Mouse (Mus musculus) monocyte, adult 2 months (primary cell): ENCODE results near the gene Syne3.

Experiments
- DNase-seq, 2 experiments: peaks; one replicate each; pipeline ENCODE4 v3.0.0; 2022; ENCODE audit warnings: low spot score in 2 of 2, low read depth in 1 of 2

Gene Syne3

GRCm38 (mm10) chr12:105000487-105001283 is 8.9 kb downstream of the Syne3 start:
- DNase-seq, result peak in 1 of 2 experiments; percentile 55

DNA sequence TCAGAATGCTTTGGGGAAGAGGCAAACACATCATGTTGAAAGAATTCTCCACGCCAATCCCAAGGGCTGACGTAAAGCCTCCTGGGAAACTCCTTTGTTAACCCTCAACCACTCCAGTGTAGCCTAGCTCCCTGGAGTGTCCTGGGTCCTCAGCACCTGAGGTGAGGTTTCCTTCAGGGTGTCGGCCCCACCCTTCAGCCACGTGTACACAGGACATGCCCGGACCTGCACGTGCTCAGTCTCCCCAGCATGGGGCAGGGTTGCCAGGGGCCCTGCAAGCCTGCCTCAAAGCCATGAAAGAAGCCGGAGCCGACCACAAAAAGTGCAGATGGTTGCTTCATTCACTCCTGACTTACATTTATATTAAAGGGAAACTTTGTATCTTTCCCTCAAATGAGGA is 10.4 kb downstream of the Syne3 start:
- DNase-seq, result no peak

GRCm38 (mm10) chr12:104998541-104998940 is 11.1 kb downstream of the Syne3 start:
- no peak for DNase-seq

DNA sequence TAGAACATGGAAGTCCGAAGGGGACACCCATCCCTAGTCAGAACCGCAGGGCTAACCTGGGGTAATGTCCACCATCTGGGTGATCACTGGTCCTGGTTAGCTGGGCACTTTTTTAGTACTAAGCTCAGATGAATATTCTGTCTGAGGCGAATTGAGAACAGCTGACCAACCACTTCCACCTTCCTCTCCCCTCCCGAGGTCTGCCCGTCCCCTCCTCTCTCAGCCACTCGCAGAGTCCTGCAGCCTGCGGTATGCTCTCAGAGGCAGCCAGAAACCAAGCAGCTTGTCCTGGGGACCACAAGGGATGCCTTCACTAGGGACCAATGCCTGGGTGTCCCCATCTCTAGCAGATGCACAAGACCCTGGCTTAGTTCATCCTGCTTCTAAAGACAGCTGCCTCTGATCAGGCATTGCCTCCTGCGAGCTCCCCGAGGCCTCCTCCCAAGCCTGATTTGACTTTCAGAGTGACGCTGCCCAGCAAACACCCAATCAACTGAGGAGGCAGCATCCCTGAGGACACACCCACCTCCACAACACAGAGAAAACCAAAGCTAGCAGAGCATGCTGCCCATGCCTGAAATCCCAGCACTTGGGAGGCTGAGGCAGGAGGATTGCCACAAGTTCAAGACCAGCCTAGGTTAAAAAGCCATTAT is 11.8 kb downstream of the Syne3 start:
- no peak for DNase-seq

DNA sequence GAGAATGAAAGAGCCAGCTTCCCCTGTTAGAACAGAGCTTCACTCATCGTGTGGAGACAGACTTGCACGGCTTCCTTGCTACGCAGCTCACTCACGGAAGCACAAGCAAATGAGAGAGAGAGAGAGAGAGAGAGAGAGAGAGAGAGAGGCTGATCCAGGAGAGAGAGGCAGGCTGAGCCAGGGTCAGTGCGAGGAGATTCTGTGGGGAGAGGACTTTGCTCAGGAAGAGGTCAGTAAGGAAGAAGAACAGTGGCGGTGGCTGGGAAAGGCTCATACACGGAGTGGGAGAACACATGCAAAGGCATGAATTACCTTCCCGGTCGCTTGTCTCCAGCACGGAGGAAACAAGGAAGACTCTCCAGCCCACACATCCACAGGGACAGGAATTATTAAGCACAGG is 12.4 kb downstream of the Syne3 start:
- no peak for DNase-seq

DNA sequence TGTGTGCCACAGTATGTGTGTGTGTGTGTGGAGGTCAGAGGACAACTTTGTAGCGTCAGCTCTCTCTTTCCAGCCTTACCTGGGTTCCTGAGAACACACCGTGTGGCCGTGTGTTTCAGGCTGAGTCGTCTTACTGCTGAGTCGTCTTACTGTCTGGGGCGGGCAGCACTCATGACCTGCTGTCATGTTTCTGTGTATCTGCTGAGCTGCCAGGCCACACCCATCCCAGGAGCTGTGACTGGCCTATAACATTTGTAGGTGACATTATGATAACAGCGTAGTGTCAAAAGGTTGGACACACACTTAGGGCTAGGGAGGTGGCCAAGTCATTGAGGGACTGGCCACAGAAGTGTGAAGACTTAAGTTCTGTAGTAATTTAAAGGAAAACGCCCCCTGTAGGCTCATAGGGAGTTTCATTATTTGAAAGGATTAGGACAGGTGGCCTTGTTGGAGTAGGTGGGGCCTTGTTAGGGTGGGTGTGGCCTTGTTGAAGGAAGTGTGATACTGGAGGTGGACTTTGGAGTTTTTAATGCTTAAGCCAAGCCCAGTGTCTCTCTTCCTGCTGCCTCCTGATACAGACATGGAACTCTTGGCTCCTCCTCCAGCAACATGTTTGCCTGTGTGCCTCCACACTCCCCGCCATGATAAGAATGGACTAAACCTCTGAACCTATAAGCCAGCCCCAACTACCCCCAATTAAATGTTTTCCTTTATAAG is 13.4 kb downstream of the Syne3 start:
- DNase-seq, result no peak

- no peak for DNase-seq
These were observed 14.2 kb downstream of the Syne3 start for GRCm38 (mm10) chr12:104995259-104995876.

DNA sequence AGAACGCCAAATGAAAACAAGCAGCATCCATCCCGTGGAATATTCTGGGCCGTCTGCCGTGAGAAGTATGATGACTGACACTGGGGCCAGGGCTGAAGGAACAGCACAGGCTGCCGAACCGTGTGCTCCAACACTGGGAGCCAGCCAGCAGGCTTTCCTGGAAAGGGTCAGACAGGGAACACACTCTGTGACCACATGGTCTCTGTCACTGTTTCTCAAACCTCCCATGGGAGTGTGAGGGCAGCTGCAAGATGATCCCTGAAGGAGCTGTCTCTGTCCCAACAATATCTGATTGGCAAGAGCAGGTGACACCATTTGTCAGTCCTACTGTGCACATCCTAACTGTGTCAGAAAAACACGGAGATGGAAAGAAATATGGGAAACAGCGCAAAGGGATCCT is 16.8 kb downstream of the Syne3 start:
- no peak for DNase-seq

DNA sequence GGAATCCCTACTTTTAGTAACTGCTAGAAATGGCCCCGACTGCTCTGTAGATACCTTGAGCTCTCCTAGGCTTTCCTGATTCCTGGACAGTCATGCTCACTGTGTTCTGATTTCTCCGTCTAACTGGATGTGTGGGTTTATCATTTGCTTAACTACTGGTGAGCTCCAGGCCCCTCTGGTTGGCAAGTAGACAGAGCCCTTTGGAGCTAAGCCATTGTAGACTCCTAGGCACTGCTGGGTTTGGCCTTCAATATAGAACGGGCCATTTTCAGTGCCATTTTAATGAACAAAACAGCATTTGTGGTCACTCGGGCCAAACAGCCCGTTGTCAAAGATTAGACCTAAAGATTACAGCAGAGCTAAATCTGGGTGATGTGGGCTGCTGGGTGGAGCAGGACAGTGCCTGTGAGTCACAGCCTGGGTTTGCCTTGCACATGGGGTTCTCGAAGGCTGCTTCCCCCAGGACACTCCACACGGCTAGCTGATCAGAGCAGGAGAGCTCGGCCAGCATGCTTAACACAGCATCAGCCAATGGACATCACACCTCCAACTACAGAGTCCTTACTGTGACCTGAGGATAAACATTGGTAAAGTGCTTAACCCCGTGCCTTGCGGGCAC is 17.4 kb downstream of the Syne3 start:
- DNase-seq, result peak in 1 of 2 experiments; percentile 41

DNA sequence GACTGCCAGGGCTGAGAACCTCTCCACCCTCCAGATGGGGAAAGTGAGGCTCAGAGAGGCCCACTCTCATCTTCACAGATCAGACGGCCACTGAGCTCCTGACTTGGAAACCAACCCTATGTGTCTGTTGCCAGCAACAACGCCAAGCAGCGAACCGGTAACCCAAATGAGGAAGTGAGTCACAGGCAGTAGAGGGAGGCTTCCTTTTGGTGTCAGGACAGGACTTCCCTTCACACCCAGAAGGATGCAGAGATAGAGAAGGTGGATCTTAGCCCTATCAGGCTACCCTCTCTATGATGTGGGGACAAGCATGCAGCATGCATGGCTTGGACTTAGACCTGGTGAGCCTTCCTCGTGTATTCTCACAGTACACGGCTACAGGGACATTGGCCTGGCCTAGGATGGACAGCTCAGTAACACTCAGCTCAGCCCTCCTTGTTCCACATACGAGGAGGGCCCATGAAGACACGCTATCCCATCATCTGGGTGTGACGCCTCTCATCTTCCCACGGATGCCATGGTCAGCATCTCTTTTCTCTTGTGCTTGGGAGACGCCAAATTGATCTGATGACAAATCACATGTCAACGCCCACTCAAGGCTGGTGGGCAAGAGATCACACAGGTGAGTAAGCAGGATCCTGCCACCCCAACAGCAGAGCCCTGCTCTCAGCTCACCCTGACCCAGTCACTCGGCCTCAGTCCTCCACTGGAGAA is 18.7 kb downstream of the Syne3 start:
- peak; percentile 63 to 69 for DNase-seq

DNA sequence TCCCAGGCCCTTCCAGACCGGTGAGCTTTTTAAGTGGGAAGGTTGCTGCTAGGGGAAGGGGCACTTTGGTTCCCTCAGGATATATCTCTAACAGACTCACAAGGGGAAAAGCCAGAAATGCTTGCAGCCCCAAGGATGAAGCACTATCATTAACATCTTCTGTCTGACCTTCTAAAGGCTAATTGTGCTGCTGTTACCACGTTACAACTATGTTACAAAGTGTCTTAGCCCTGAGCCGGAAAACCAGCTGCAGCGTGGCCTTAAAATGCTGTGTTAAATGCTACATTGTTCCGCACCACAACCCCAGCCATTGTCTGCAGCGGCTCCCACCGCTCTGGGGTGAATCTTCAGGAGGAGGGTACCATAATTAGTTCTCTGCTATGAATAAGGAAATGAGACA is 21.7 kb downstream of the Syne3 start:
- DNase-seq, result no peak

- DNase-seq, result no peak
These were observed 22.8 kb downstream of the Syne3 start for GRCm38 (mm10) chr12:104986781-104987180.

DNA sequence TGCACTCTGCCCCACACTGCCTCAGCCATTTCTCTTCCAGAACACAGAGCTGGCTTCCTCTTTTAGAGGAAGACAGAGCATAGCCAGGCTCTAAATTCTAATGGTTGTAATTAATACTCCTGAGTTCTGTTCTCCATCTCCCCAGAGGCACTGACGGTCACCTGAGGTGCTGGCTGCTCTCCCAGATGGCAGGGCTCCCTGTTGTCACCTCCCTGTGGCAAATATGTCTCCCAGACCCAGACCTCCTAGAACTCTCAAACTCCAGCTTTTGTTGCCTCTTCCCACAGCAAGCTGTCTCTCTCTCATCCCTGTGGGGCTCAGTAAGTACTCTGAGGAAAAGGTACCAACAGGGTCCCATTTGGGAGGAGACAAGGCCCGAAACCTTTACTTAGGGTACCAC is 23.6 kb downstream of the Syne3 start:
- DNase-seq, result no peak

DNA sequence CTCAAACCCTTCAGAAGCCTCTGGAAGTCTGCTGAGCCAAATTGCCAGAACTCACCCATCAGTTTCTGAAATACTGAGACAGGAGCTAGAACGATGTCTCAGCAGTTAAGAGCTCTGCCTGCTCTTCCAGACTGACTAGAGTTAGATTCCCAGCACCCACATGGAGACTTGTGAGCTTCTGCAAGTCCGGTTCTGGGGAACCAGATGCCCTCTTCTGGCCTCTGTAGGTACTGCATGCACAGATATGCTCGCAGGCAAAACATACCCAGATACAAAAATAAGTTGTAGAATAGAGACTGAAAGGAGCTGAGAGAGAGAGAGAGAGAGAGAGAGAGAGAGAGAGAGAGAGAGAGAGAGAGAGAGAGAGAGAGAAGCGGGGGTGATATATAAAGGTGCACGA is 24.5 kb downstream of the Syne3 start:
- DNase-seq, result no peak

DNA sequence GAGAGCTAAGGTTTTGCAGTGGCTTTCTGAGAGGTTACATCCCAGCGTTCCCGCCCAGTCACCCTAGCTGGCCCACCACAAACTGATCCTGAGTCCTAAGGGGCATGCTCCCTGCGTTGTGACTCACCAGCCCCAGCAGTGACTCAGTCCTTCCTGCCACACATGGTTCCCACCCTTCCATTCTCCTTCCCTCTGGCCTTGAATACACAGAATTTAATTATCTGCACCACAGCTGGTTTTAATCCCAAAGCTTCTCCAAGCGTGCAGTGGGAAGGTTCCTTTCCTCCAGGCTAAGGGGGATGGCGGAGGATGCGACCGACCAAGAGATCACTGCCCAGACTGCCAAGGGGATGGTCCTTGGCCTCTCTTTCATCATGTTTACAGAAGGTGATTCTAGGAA is 26.1 kb downstream of the Syne3 start:
- DNase-seq, result no peak

DNA sequence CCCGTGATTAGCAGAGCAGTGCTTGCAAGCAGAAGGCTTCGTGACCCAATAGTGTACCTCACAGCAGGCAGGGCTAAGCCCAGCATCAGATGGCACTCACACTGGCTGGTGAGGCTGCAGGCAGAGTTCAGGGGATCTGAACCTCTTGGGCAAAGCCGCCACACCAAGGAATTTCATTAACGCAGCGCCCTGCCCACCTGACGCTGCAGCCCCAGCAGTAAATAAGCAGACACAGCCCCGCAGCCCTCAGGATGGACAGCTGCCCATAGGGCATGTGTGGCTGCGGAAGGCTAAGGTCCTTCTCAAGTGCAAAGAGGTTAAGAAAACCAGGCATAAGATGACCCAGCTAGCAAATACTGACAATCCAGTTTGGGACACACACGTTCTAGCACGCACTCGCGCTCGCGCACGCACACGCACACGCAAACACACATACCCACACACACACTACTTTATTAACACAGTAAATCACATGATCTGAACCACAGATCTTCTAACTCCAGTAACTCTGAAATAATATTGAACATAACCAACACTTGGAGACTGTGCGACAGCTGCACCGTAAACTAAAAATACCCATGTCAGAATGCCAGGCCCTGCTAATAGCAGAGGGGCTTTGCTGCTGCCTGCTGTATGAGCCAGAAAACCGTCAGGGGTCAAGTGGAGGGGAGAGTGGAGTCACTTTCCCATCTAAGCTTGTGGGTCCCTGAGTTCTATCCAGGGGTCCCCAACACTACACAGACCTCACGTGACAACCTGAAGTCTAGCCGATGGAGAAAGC is 30.5 kb downstream of the Syne3 start:
- no peak for DNase-seq

- no peak for DNase-seq
These were observed 31.2 kb downstream of the Syne3 start for GRCm38 (mm10) chr12:104978420-104978819.

DNA sequence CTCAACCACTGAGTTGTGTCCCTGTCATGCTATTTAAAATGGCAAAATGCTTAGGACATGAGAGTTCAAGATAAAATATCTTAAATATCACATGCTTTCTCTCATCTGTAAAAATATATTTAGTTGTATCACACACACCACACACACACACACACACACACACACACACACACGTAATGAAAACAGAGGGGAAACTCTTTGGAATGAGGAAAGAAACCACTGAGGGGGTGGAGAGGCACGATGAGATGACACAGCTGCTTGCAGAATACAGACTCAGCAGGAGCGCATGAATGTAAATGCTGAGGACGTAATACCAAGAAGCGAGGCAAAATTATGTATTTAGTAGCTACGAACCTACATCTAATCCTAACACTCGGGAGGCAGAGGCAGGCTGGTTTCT is 32.7 kb downstream of the Syne3 start:
- no peak for DNase-seq

GRCm38 (mm10) chr12:104976331-104976817 is 33.2 kb downstream of the Syne3 start:
- no peak for DNase-seq

DNA sequence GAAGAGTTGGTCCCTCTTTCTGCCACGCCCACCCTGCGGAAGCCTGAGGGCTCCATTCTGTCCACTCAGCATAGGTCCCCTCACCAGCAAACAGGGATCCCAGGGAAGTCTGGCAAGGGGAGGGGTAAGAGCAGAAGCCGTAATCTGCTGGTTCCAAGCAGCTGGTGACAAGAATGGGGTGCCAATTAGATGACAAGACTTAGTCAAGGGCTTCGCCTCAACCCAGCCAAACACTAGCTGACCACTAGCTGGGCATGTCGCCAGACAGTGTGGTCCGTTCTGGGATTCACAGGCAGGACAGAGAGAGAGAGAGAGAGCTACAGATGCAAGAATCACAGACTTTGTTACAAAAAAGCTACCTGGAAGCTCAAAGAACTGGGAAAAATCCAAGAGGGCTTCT is 36.7 kb downstream of the Syne3 start:
- no peak for DNase-seq
